Mouse (Mus musculus) liver, embryonic 14.5 days (tissue): Measurements from ENCODE around the gene Ybx2. TPM values are rescaled to one million over a fixed set of nuclear protein-coding genes. Genes with fewer than 3 reads are reported as not detected.
"Not testable (repeated sequence)": the region's sequence is repeated elsewhere in the genome, so short reads cannot be mapped to it uniquely, and the experiment has no call there.

ENCODE experiments used
- ATAC-seq: fragments of 200-750 bp; cut with Nextera tagmentation; 2 replicates; pipeline ENCODE4 v1.8.0; 2017; ENCODE audit warnings: moderate number of reproducible peaks, mild to moderate bottlenecking, moderate library complexity; ENCODE audit not compliant: insufficient read depth
- DNase-seq, 3 experiments: peaks; one replicate each; pipeline ENCODE4 v3.0.0-alpha.2; 2012 to 2013; ENCODE audit warnings: low read depth in 3 of 3, low spot score in 3 of 3
- H3K27ac ChIP-seq: fragments of 300-500 bp; sonication (generic); 2 replicates; pipeline ENCODE4 v1.5.1; 2014; ENCODE audit warnings: moderate library complexity, mild to moderate bottlenecking, control low read depth, inconsistent platforms
- H3K27me3 ChIP-seq: fragments of 300-500 bp; sonication (generic); 2 replicates; pipeline ENCODE4 v1.6.1; 2014; ENCODE audit warnings: mild to moderate bottlenecking, low read length, moderate library complexity; ENCODE audit not compliant: control insufficient read depth, insufficient read depth
- H3K36me3 ChIP-seq: fragments of 300-500 bp; sonication (generic); replicated peaks from 2 replicates; pipeline ENCODE4 v1.6.1; 2014; ENCODE audit warnings: low read depth; ENCODE audit not compliant: control insufficient read depth, insufficient read depth
- H3K4me1 ChIP-seq, 2 experiments: fragments of 200-500 bp in 1 of 2; fragments of 300-500 bp in 1 of 2; sonication (generic) in 1 of 2; replicated peaks; 2 replicates each; pipeline ENCODE4 v1.6.1; 2012 to 2014; ENCODE audit warnings: antibody characterized with exemption in 1 of 2, inconsistent platforms in 1 of 2, low read length in 1 of 2; ENCODE audit not compliant: control insufficient read depth in 2 of 2, insufficient read depth in 2 of 2
- H3K4me2 ChIP-seq: fragments of 300-500 bp; sonication (generic); 2 replicates; pipeline ENCODE4 v1.6.1; 2014; ENCODE audit warnings: low read depth, mild to moderate bottlenecking, control low read depth, moderate library complexity
- H3K4me3 ChIP-seq, 2 experiments: fragments of 200-500 bp in 1 of 2; fragments of 300-500 bp in 1 of 2; sonication (generic) in 1 of 2; 2 replicates each; pipeline ENCODE4 v1.5.1; 2012 to 2014; ENCODE audit warnings: low read depth in 2 of 2, low read length in 2 of 2, mild to moderate bottlenecking in 2 of 2, control low read depth in 1 of 2, inconsistent platforms in 1 of 2, moderate library complexity in 1 of 2; ENCODE audit not compliant: insufficient read depth in 1 of 2
- H3K9ac ChIP-seq: fragments of 300-500 bp; sonication (generic); replicated peaks from 2 replicates; pipeline ENCODE4 v1.6.1; 2014; ENCODE audit warnings: mild to moderate bottlenecking, control low read depth, moderate library complexity
- H3K9me3 ChIP-seq: fragments of 300-500 bp; sonication (generic); 2 replicates; pipeline ENCODE4 v1.6.1; 2016; ENCODE audit warnings: low read length, mixed read lengths; ENCODE audit not compliant: control insufficient read depth
- CTCF ChIP-seq: IDR thresholded peaks from 2 replicates; pipeline ENCODE4 v1.5.1; 2016; ENCODE audit warnings: antibody characterized with exemption, low read depth, control low read depth
- EP300 ChIP-seq: IDR thresholded peaks from 2 replicates; pipeline ENCODE4 v1.6.1; 2016; ENCODE audit warnings: antibody characterized with exemption, low read depth
- WGBS: fragments of 180-500 bp; shearing (Covaris S2); extraction: QIAGEN DNeasy Blood & Tissue Kit; methylation state at CpG from one replicate; pipeline ENCODE4 v1.1.7; 2014; ENCODE audit not compliant: insufficient replicate concordance; 5-methylcytosine and 5-hydroxymethylcytosine counted together
- polyA plus RNA-seq, 2 experiments: library from polyadenylated mRNA; depleted of rRNA in 1 of 2; stranded (reverse) in 1 of 2; unstranded in 1 of 2; fragments of >200 nt; fragmentation: Nextera tagmentation in 1 of 2; extraction: Ambion mirVana in 1 of 2; gene quantifications; 2 replicates each; pipeline versions ENCODE4 v1.2.1 to v1.2.3; 2012 to 2014

Gene Ybx2
- polyA plus RNA-seq, 2 experiments: 0.23 to 0.58 TPM

- peak overlapping the region; percentile 100 for H3K4me2 ChIP-seq
- ATAC-seq (no peak), DNase-seq (no peak)
- H3K4me3 ChIP-seq: peak overlapping the region; percentile 82 to 90
- TF ChIP-seq CTCF (no peak), EP300 (no peak)
- H3K9ac ChIP-seq: peak overlapping the region; percentile 92
- peaks cover 36 to 51% of the 10 kb centered on the region in 2 experiments for H3K4me1 ChIP-seq
- no peaks in the 10 kb centered on the region for H3K9me3 ChIP-seq
- H3K36me3 ChIP-seq: peaks cover 69% of the 10 kb centered on the region
- H3K27ac ChIP-seq: peak overlapping the region; percentile 95
- no peaks in the 10 kb centered on the region for H3K27me3 ChIP-seq
- 18% methylated on average over 9 of the region's 9 CpGs for WGBS
These were observed 20.6 kb upstream of the Ybx2 start for GRCm38 (mm10) chr11:69914917-69915430.

GRCm38 (mm10) chr11:69915667-69916627 is 19.6 kb upstream of the Ybx2 start:
- peak overlapping the region; percentile 82 to 90 for H3K4me3 ChIP-seq
- ATAC-seq: peak; percentile 58
- 13% methylated on average over 5 of the region's 5 CpGs for WGBS
- no peaks in the 10 kb centered on the region for H3K27me3 ChIP-seq
- H3K4me1 ChIP-seq: peaks cover 36 to 51% of the 10 kb centered on the region in 2 experiments
- H3K27ac ChIP-seq: peak overlapping the region; percentile 95
- H3K4me2 ChIP-seq: peak overlapping the region; percentile 100
- DNase-seq: peak; percentile 82 to 90 (median 87)
- H3K9ac ChIP-seq: peak overlapping the region; percentile 92
- H3K9me3 ChIP-seq: no peaks in the 10 kb centered on the region
- peak; percentile 92 for TF ChIP-seq EP300
- TF ChIP-seq CTCF: peak; percentile 63
- peaks cover 61% of the 10 kb centered on the region for H3K36me3 ChIP-seq

- 19% methylated on average over 7 of the region's 7 CpGs for WGBS
- not testable (repeated sequence) for DNase-seq, H3K9me3 ChIP-seq, H3K27me3 ChIP-seq, ATAC-seq
- Histone ChIP-seq H3K4me2 (peak overlapping the region; percentile 100), H3K4me1 (peaks cover 36 to 51% of the 10 kb centered on the region in 2 experiments), H3K4me3 (peak overlapping the region; percentile 40 to 82), H3K9ac (peak overlapping the region; percentile 92), H3K27ac (peak overlapping the region; percentile 95), H3K36me3 (peaks cover 54% of the 10 kb centered on the region)
These were observed 18.8 kb upstream of the Ybx2 start for GRCm38 (mm10) chr11:69916652-69917378.

GRCm38 (mm10) chr11:69917379-69917948 is 18.1 kb upstream of the Ybx2 start:
- Histone ChIP-seq H3K4me2 (peak overlapping the region; percentile 100), H3K9ac (no peak overlapping the region), H3K36me3 (peaks cover 48% of the 10 kb centered on the region), H3K27me3 (no peaks in the 10 kb centered on the region), H3K9me3 (no peaks in the 10 kb centered on the region), H3K4me1 (peaks cover 41 to 54% of the 10 kb centered on the region in 2 experiments), H3K27ac (peak overlapping the region; percentile 95), H3K4me3 (peak overlapping the region in 1 of 2 experiments; percentile 82; a peak in 3 of 4 replicates)
- no peak for TF ChIP-seq CTCF
- no peak for TF ChIP-seq EP300
- WGBS: 62% methylated on average over 8 of the region's 8 CpGs
- DNase-seq (no peak), ATAC-seq (no peak)
